Mouse (Mus musculus): ENCODE data around the gene Gm11397. TPM values are rescaled to one million over a fixed set of nuclear protein-coding genes. Genes with fewer than 3 reads are reported as not detected.
"Not testable (repeated sequence)": the region's sequence is repeated elsewhere in the genome, so short reads cannot be mapped to it uniquely, and the experiment has no call there.

Gm11397 gene
- not detected in 2 replicates for polyA plus RNA-seq (2012; rRNA removed)

DNA sequence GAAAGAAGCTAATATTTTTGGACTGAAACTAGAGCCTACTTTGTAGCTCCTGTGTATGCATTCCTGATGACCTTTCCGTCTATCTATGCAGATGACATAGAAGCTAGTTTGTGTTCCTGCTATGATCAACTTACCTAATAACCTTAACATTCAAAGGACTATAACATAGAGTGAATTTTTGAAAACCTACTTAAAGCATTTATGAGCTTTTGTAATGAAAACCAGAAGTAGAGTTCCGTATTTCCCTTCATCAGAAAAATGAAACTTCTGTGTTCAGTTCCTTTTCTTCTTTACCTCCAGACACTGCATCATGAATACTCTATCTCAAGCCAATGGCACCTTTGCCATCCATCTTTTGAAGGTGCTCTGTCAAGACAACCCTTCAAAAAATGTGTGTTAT is at the start of gene Gm11397:
Gene Gm11397, plus strand, starts transcription at position 301 of the 400 bp plus-strand sequence.
- not testable (repeated sequence) for DNase-seq; H3K27me3 ChIP-seq (replicated peaks; ENCODE audit: control insufficient read depth, insufficient read depth, low read length); H3K27ac ChIP-seq (ENCODE audit: insufficient read depth, low read depth, low read length); H3K36me3 ChIP-seq (ENCODE audit: control insufficient read depth, insufficient read depth, low read length); H3K4me1 ChIP-seq (ENCODE audit: control insufficient read depth, insufficient read depth, low read length); H3K4me3 ChIP-seq (ENCODE audit: insufficient read depth, low read depth, low read length)
- 85% methylated on average over 2 of the region's 2 CpGs for WGBS

DNA sequence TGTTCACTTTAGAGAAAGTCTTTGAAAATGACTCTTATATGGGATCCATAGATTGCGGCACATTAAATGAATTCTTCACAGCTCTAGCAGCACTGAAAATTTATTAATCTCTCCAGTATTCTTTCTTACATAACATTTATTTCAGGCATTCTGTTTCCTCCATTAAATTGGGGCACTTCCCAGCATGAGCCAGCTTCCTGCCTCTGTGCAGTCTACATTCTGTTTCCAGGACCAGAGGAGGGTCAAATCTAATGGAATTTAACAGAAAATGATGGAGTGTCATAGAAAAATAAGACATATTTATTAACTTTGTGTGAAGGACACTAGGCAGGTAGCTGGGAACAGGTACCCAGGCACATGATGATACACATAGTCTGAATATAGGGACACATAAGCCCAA is 38.9 kb upstream of the Gm11397 start:
- not testable (repeated sequence) for H3K4me1 ChIP-seq (ENCODE audit: control insufficient read depth, insufficient read depth, low read length); H3K36me3 ChIP-seq (ENCODE audit: control insufficient read depth, insufficient read depth, low read length); H3K27me3 ChIP-seq (replicated peaks; ENCODE audit: control insufficient read depth, insufficient read depth, low read length); DNase-seq; H3K4me3 ChIP-seq (ENCODE audit: insufficient read depth, low read depth, low read length); H3K27ac ChIP-seq (ENCODE audit: insufficient read depth, low read depth, low read length)
- WGBS, result 100% methylated on average over 1 of the region's 1 CpGs

DNA sequence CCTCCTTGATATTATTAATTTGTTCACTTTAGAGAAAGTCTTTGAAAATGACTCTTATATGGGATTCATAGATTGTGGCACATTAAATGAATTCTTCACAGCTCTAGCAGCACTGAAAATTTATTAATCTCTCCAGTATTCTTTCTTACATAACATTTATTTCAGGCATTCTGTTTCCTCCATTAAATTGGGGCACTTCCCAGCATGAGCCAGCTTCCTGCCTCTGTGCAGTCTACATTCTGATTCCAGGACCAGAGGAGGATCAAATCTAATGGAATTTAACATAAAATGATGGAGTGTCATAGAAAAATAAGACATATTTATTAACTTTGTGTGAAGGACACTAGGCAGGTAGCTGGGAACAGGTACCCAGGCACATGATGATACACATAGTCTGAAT is 37.2 kb downstream of the Gm11397 start:
- DNase-seq; H3K27me3 ChIP-seq (replicated peaks; ENCODE audit: control insufficient read depth, insufficient read depth, low read length); H3K27ac ChIP-seq (ENCODE audit: insufficient read depth, low read depth, low read length); H3K4me3 ChIP-seq (ENCODE audit: insufficient read depth, low read depth, low read length); H3K36me3 ChIP-seq (ENCODE audit: control insufficient read depth, insufficient read depth, low read length); H3K4me1 ChIP-seq (ENCODE audit: control insufficient read depth, insufficient read depth, low read length): not testable (repeated sequence)

Other genes starting within 250 kb of the Gm11397 start
- gene Serpinb9c, start 236.0 kb upstream of the Gm11397 start, polyA plus RNA-seq (2012; rRNA removed), result not detected in 2 replicates
- gene Serpinb9d, start 202.8 kb upstream of the Gm11397 start, polyA plus RNA-seq (2012; rRNA removed), result not detected in 2 replicates
- gene Serpinb9e, start 146.1 kb upstream of the Gm11397 start, polyA plus RNA-seq (2012; rRNA removed), result not detected in 2 replicates
- not detected in 2 replicates for gene Serpinb9f, start 71.7 kb upstream of the Gm11397 start, polyA plus RNA-seq (2012; rRNA removed)
- not detected in 2 replicates for gene Serpinb9g, start 89.0 kb downstream of the Gm11397 start, polyA plus RNA-seq (2012; rRNA removed)